In genomic region chr7:49778904-49779615, GRCm38 (mm10) we compare ENCODE assay signal across 8 mouse cellular contexts. TPM values are rescaled to one million over a fixed set of nuclear protein-coding genes. Genes with fewer than 3 reads are reported as not detected.
A peak's percentile ranks its signal among the peaks of the same experiment; 100 is the strongest.
DNase-seq lines count a peak whose midpoint lies in the region; ATAC-seq and TF ChIP-seq lines count a peak whose summit lies in the region.

No protein-coding gene starts in this region.

- H3K36me3 ChIP-seq in heart, embryonic 12.5 days, result peaks cover 22% of the 10 kb centered on the region
- peaks cover 23% of the 10 kb centered on the region for H3K36me3 ChIP-seq in C2C12 (ENCODE audit: control insufficient read depth, insufficient read depth)
- H3K36me3 ChIP-seq in hindbrain, postnatal 0 days (ENCODE audit: insufficient read depth, low read length), result peaks cover 7% of the 10 kb centered on the region; the same call in 1 of the 2 replicates
- H3K36me3 ChIP-seq in liver, postnatal 0 days (replicated peaks; ENCODE audit: insufficient read depth, low read length), result peaks cover 28% of the 10 kb centered on the region
- H3K36me3 ChIP-seq in stomach, embryonic 15.5 days, result peaks cover 11% of the 10 kb centered on the region; the same call in 1 of the 2 replicates

- no peak overlapping the region for H3ac ChIP-seq in C2C12 (ENCODE audit: control insufficient read depth, insufficient read length, low read depth)

- H3K27me3 ChIP-seq in heart, embryonic 12.5 days (replicated peaks), result no peaks in the 10 kb centered on the region
- H3K27me3 ChIP-seq in C2C12 (ENCODE audit: control insufficient read depth, insufficient read depth, insufficient read length), result no peaks in the 10 kb centered on the region
- no peaks in the 10 kb centered on the region for H3K27me3 ChIP-seq in hindbrain, postnatal 0 days (ENCODE audit: insufficient read depth, low read length)
- no peaks in the 10 kb centered on the region for H3K27me3 ChIP-seq in liver, postnatal 0 days (ENCODE audit: insufficient read depth, low read length)
- no peaks in the 10 kb centered on the region for H3K27me3 ChIP-seq in stomach, embryonic 15.5 days (replicated peaks)

- no peak for ATAC-seq in heart, embryonic 12.5 days (ENCODE audit: insufficient number of reproducible peaks, low FRiP score)
- ATAC-seq in hindbrain, postnatal 0 days, result peak; percentile 41
- no peak for ATAC-seq in liver, postnatal 0 days
- no peak; the same call in 1 of the 2 replicates for ATAC-seq in stomach, embryonic 15.5 days (ENCODE audit: insufficient read depth, low FRiP score, low read depth)

- H3K9ac ChIP-seq in heart, embryonic 12.5 days, result peak overlapping the region; percentile 85
- H3K9ac ChIP-seq in hindbrain, postnatal 0 days (replicated peaks; ENCODE audit: low read length), result no peak overlapping the region; the same call in 1 of the 2 replicates
- peak overlapping the region; percentile 68; the same call in 1 of the 2 replicates for H3K9ac ChIP-seq in liver, postnatal 0 days (replicated peaks)
- H3K9ac ChIP-seq in stomach, embryonic 15.5 days, result peak overlapping the region; percentile 78

- no peak overlapping the region; the same call in 1 of the 2 replicates for H3K27ac ChIP-seq in heart, embryonic 12.5 days (ENCODE audit: poor library complexity, severe bottlenecking)
- H3K27ac ChIP-seq in hindbrain, postnatal 0 days, result peak overlapping the region; percentile 92
- H3K27ac ChIP-seq in liver, postnatal 0 days (ENCODE audit: low read depth), result peak overlapping the region; percentile 67; the same call in 1 of the 2 replicates
- peak overlapping the region; percentile 77 for H3K27ac ChIP-seq in stomach, embryonic 15.5 days

- peaks cover 8% of the 10 kb centered on the region for H3K79me3 ChIP-seq in C2C12 (ENCODE audit: low read depth)

- no peak for TF ChIP-seq EP300 in liver, postnatal 0 days (IDR thresholded peaks at IDR 0.05; ENCODE audit: low read depth)

- H3K79me2 ChIP-seq in C2C12 (ENCODE audit: control insufficient read depth, insufficient read depth), result peaks cover 16% of the 10 kb centered on the region

- WGBS in heart, embryonic 12.5 days, result 80% methylated on average over 12 of the region's 12 CpGs
- WGBS in hindbrain, postnatal 0 days, result 68% methylated on average over 12 of the region's 12 CpGs
- 60% methylated on average over 12 of the region's 12 CpGs for WGBS in liver, postnatal 0 days (ENCODE audit: insufficient replicate concordance)
- 66% methylated on average over 12 of the region's 12 CpGs for WGBS in stomach, embryonic 15.5 days

- peak overlapping the region; percentile 80 for H3K4me2 ChIP-seq in heart, embryonic 12.5 days
- peak overlapping the region; percentile 68 for H3K4me2 ChIP-seq in hindbrain, postnatal 0 days (ENCODE audit: low read depth, low read length)
- H3K4me2 ChIP-seq in liver, postnatal 0 days (ENCODE audit: low read depth, low read length), result peak overlapping the region; percentile 97
- H3K4me2 ChIP-seq in stomach, embryonic 15.5 days, result peak overlapping the region; percentile 90

- no peaks in the 10 kb centered on the region for H3K9me3 ChIP-seq in heart, embryonic 12.5 days (replicated peaks)
- no peaks in the 10 kb centered on the region for H3K9me3 ChIP-seq in hindbrain, postnatal 0 days (ENCODE audit: low read length)
- no peaks in the 10 kb centered on the region for H3K9me3 ChIP-seq in liver, postnatal 0 days (ENCODE audit: low read length)
- H3K9me3 ChIP-seq in stomach, embryonic 15.5 days, result no peaks in the 10 kb centered on the region

- peaks cover 19% of the 10 kb centered on the region for H3K4me1 ChIP-seq in heart, embryonic 12.5 days (replicated peaks)
- no peaks in the 10 kb centered on the region; the same call in 1 of the 2 replicates for H3K4me1 ChIP-seq in hindbrain, postnatal 0 days (ENCODE audit: insufficient read depth, low read length)
- peaks cover 10% of the 10 kb centered on the region for H3K4me1 ChIP-seq in liver, postnatal 0 days (ENCODE audit: insufficient read depth)
- H3K4me1 ChIP-seq in stomach, embryonic 15.5 days, result peaks cover 12% of the 10 kb centered on the region

- DNase-seq in heart, adult 8-10 months (ENCODE audit: low spot score), result no peak
- DNase-seq in cerebellum, postnatal 10 days, result peak; percentile 28 to 30
- DNase-seq in hindbrain, postnatal 0 days (ENCODE audit: low spot score), result peak; percentile 53
- no peak for DNase-seq in liver, postnatal 0 days
- DNase-seq in layer of hippocampus, adult 9-10 months (ENCODE audit: low spot score), result no peak

- peak overlapping the region; percentile 86 for H3K4me3 ChIP-seq in heart, embryonic 12.5 days
- peak overlapping the region; percentile 44 for H3K4me3 ChIP-seq in C2C12 (ENCODE audit: insufficient read depth, poor library complexity, severe bottlenecking)
- peak overlapping the region; percentile 60 for H3K4me3 ChIP-seq in hindbrain, postnatal 0 days (ENCODE audit: low read length)
- peak overlapping the region; percentile 71 for H3K4me3 ChIP-seq in liver, postnatal 0 days (ENCODE audit: low read depth, low read length)
- peak overlapping the region; percentile 72 for H3K4me3 ChIP-seq in stomach, embryonic 15.5 days (replicated peaks)

- TF ChIP-seq CTCF in C2C12 (IDR thresholded peaks at IDR 0.05; ENCODE audit: control insufficient read depth, insufficient read depth, insufficient read length), result no peak
- no peak; the same call in 1 of the 2 replicates for TF ChIP-seq CTCF in hindbrain, postnatal 0 days (IDR thresholded peaks at IDR 0.05; ENCODE audit: low read depth)
- TF ChIP-seq CTCF in liver, postnatal 0 days (IDR thresholded peaks at IDR 0.05; ENCODE audit: low read depth), result no peak

TF ChIP-seq in C2C12, 6 proteins besides CTCF, POLR2A, EP300 and RAD21:
- no peak for TF ChIP-seq MYOD1 (IDR thresholded peaks at IDR 0.05; ENCODE audit: control insufficient read depth, insufficient read length, low read depth)
- TF ChIP-seq USF1 (IDR thresholded peaks at IDR 0.05; ENCODE audit: low read depth), result no peak
- TF ChIP-seq FOSL1 (IDR thresholded peaks at IDR 0.05; ENCODE audit: insufficient read depth, low read length, poor library complexity, severe bottlenecking), result no peak
- no peak for TF ChIP-seq CEBPB (IDR thresholded peaks at IDR 0.05; ENCODE audit: low read depth)
- no peak for TF ChIP-seq MAX (IDR thresholded peaks at IDR 0.05)
- no peak for TF ChIP-seq MYOG (IDR thresholded peaks at IDR 0.05; ENCODE audit: control insufficient read depth, extremely low read depth, insufficient read length)

RNA-seq across cellular contexts. Expression of gene Prmt3, which starts 0.9 kb away (rescaled TPM):
- 53.8 and 59.1 TPM in 2 replicates for polyA plus RNA-seq in heart, embryonic 12.5 days (2016; fragmentation: Nextera tagmentation; extraction: Ambion mirVana)
- 10 to 100 TPM; 12.7 to 17.0 (median 15.7) TPM for total RNA-seq in heart, adult 8-10 months (2022)
- polyA plus RNA-seq in C2C12 (2012; fragmentation: generic; extraction: Trizol), result 29.3 TPM
- total RNA-seq in hindbrain, postnatal 0 days (2014; rRNA removed), result 51.2 and 53.2 TPM in 2 replicates
- 40.4 and 42.0 TPM in 2 replicates for polyA plus RNA-seq in hindbrain, postnatal 0 days (2015; fragmentation: Nextera tagmentation; extraction: Ambion mirVana)
- polyA plus RNA-seq in liver, postnatal 0 days (2015; fragmentation: Nextera tagmentation; extraction: Ambion mirVana), result 14.6 and 16.2 TPM in 2 replicates
- 48.9 and 54.6 TPM in 2 replicates for polyA plus RNA-seq in stomach, embryonic 15.5 days (2015; fragmentation: Nextera tagmentation; extraction: Ambion mirVana)

RNA-seq across cellular contexts. Expression of gene Htatip2, which starts 20.1 kb away (rescaled TPM):
- polyA plus RNA-seq in heart, embryonic 12.5 days (2016; fragmentation: Nextera tagmentation; extraction: Ambion mirVana), result 18.4 and 19.5 TPM in 2 replicates
- 10 to 100 TPM; 20.8 to 28.2 (median 24.6) TPM for total RNA-seq in heart, adult 8-10 months (2022)
- 0.66 TPM for polyA plus RNA-seq in C2C12 (2012; fragmentation: generic; extraction: Trizol)
- 1.5 TPM in 1 of 2 replicates, not detected in the other for total RNA-seq in hindbrain, postnatal 0 days (2014; rRNA removed)
- 7.1 and 8.5 TPM in 2 replicates for polyA plus RNA-seq in hindbrain, postnatal 0 days (2015; fragmentation: Nextera tagmentation; extraction: Ambion mirVana)
- polyA plus RNA-seq in liver, postnatal 0 days (2015; fragmentation: Nextera tagmentation; extraction: Ambion mirVana), result 56.7 and 65.5 TPM in 2 replicates
- 19.1 and 20.0 TPM in 2 replicates for polyA plus RNA-seq in stomach, embryonic 15.5 days (2015; fragmentation: Nextera tagmentation; extraction: Ambion mirVana)

Comparison
In these comparisons a context has a peak if more than half of its experiments do, and no peak if none do; other contexts are left out.
1. DNase-seq: peak in cerebellum, postnatal 10 days (2 of 2) and hindbrain, postnatal 0 days (single experiment); none in heart, adult 8-10 months (single experiment), liver, postnatal 0 days (single experiment) and layer of hippocampus, adult 9-10 months (single experiment).
2. Peak in every context shown above with its lines, with median percentiles within 50 percentile points of each other: H3K4me2 ChIP-seq and H3K4me3 ChIP-seq.